Mouse (Mus musculus): Measurements from ENCODE around the gene Ntrk1. TPM values are rescaled to one million over a fixed set of nuclear protein-coding genes. Genes with fewer than 3 reads are reported as not detected.

The Ntrk1 gene
- total and polyA plus RNA-seq, 3 experiments: not detected

GRCm38 (mm10) chr3:87789248-87789647 is 5.7 kb downstream of the Ntrk1 start:
- Histone ChIP-seq H3K27ac (ENCODE audit: control insufficient read depth, low read depth, low read length) (no peak overlapping the region), H3K9ac (ENCODE audit: control insufficient read depth, low read depth, low read length, poor library complexity, severe bottlenecking) (no peak overlapping the region), H3K9me3 (replicated peaks; ENCODE audit: insufficient read depth, low read length) (no peaks in the 10 kb centered on the region), H3K4me3 (ENCODE audit: control insufficient read depth in 1 of 2, insufficient read depth in 1 of 2, low read depth in 2 of 2, low read length in 2 of 2) (no peak overlapping the region), H3K4me1 (ENCODE audit: control insufficient read depth in 1 of 2, insufficient read depth in 2 of 2, low read length in 2 of 2) (peaks cover 0 to 17% of the 10 kb centered on the region in 2 experiments; a peak in 2 of 4 replicates), H3K79me2 (ENCODE audit: control insufficient read depth, insufficient read depth, low read length, poor library complexity) (no peaks in the 10 kb centered on the region), H3K27me3 (ENCODE audit: control insufficient read depth in 1 of 2, insufficient read depth in 2 of 2, low read length in 2 of 2) (peaks cover 0 to 6% of the 10 kb centered on the region in 2 experiments), H3K36me3 (ENCODE audit: control insufficient read depth in 1 of 2, insufficient read depth in 2 of 2, low read length in 2 of 2) (peaks cover 0 to 4% of the 10 kb centered on the region in 2 experiments; a peak in 2 of 4 replicates)
- DNase-seq (ENCODE audit: low read depth, low spot score): no peak
- no peak for TF ChIP-seq EP300 (IDR thresholded peaks at IDR 0.05; ENCODE audit: low read depth in 1 of 2, low read length in 2 of 2)
- TF ChIP-seq JUND (IDR thresholded peaks at IDR 0.05; ENCODE audit: low read depth, low read length): no peak
- TF ChIP-seq ETS1 (IDR thresholded peaks at IDR 0.05; ENCODE audit: low read depth, low read length): no peak
- TF ChIP-seq NRF1 (IDR thresholded peaks at IDR 0.05; ENCODE audit: insufficient read depth, low read depth, low read length, poor library complexity, severe bottlenecking): no peak
- TF ChIP-seq GATA1 (IDR thresholded peaks at IDR 0.05; ENCODE audit: low read depth, low read length): no peak
- TF ChIP-seq MAX (IDR thresholded peaks at IDR 0.05; ENCODE audit: low read length): no peak
- no peak for TF ChIP-seq KAT2A (conservative IDR thresholded peaks at IDR 0.05; ENCODE audit: low read depth, low read length)
- no peak for TF ChIP-seq POLR2AphosphoS2 (IDR thresholded peaks at IDR 0.05; ENCODE audit: low read length)
- TF ChIP-seq TBP (IDR thresholded peaks at IDR 0.05; ENCODE audit: low read depth, low read length): no peak
- no peak for TF ChIP-seq USF2 (IDR thresholded peaks at IDR 0.05; ENCODE audit: borderline replicate concordance in 1 of 2, insufficient read depth in 1 of 2, low read depth in 1 of 2, low read length in 2 of 2)
- TF ChIP-seq RCOR1 (IDR thresholded peaks at IDR 0.05; ENCODE audit: low read depth, low read length): no peak
- TF ChIP-seq E2F4 (IDR thresholded peaks at IDR 0.05; ENCODE audit: borderline replicate concordance, low read depth, low read length): no peak
- TF ChIP-seq MEF2A (IDR thresholded peaks at IDR 0.05; ENCODE audit: extremely low read depth, insufficient replicate concordance, low read depth, low read length, poor library complexity, severe bottlenecking): no peak
- TF ChIP-seq RAD21 (IDR thresholded peaks at IDR 0.05; ENCODE audit: low read depth, low read length): no peak
- no peak for TF ChIP-seq ZKSCAN1 (IDR thresholded peaks at IDR 0.05; ENCODE audit: low read depth, low read length)
- no peak for TF ChIP-seq ELF1 (IDR thresholded peaks at IDR 0.05; ENCODE audit: low read depth, low read length)

- H3K27ac ChIP-seq (ENCODE audit: control insufficient read depth, low read depth, low read length): no peak overlapping the region
- TF ChIP-seq MAZ (IDR thresholded peaks at IDR 0.05; ENCODE audit: low read depth, low read length) (no peak), SMC3 (IDR thresholded peaks at IDR 0.05; ENCODE audit: low read depth, low read length) (no peak), EP300 (IDR thresholded peaks at IDR 0.05; ENCODE audit: low read depth in 1 of 2, low read length in 2 of 2) (no peak), JUND (IDR thresholded peaks at IDR 0.05; ENCODE audit: low read depth, low read length) (no peak), POLR2A (IDR thresholded peaks at IDR 0.05; ENCODE audit: control insufficient read depth in 1 of 2, insufficient read depth in 1 of 2, low read depth in 1 of 2, low read length in 2 of 2, poor library complexity in 1 of 2) (no peak), ETS1 (IDR thresholded peaks at IDR 0.05; ENCODE audit: low read depth, low read length) (no peak), BHLHE40 (IDR thresholded peaks at IDR 0.05; ENCODE audit: borderline replicate concordance, low read depth, low read length) (no peak), POLR2AphosphoS2 (IDR thresholded peaks at IDR 0.05; ENCODE audit: low read length) (no peak), CHD1 (IDR thresholded peaks at IDR 0.05; ENCODE audit: low read depth, low read length) (no peak)
- H3K36me3 ChIP-seq (ENCODE audit: control insufficient read depth in 1 of 2, insufficient read depth in 2 of 2, low read length in 2 of 2): peaks cover 0 to 2% of the 10 kb centered on the region in 2 experiments; a peak in 1 of 4 replicates
- H3K9ac ChIP-seq (ENCODE audit: control insufficient read depth, low read depth, low read length, poor library complexity, severe bottlenecking): no peak overlapping the region
- peaks cover 0 to 6% of the 10 kb centered on the region in 2 experiments; a peak in 1 of 4 replicates for H3K4me1 ChIP-seq (ENCODE audit: control insufficient read depth in 1 of 2, insufficient read depth in 2 of 2, low read length in 2 of 2)
- peaks cover 8 to 13% of the 10 kb centered on the region in 2 experiments for H3K27me3 ChIP-seq (ENCODE audit: control insufficient read depth in 1 of 2, insufficient read depth in 2 of 2, low read length in 2 of 2)
- H3K4me3 ChIP-seq (ENCODE audit: control insufficient read depth in 1 of 2, insufficient read depth in 1 of 2, low read depth in 2 of 2, low read length in 2 of 2): no peak overlapping the region
- H3K9me3 ChIP-seq (replicated peaks; ENCODE audit: insufficient read depth, low read length): no peaks in the 10 kb centered on the region
- H3K79me2 ChIP-seq (ENCODE audit: control insufficient read depth, insufficient read depth, low read length, poor library complexity): no peaks in the 10 kb centered on the region
- no peak for DNase-seq (ENCODE audit: low read depth, low spot score)
Observed at GRCm38 (mm10) chr3:87785626-87786214, 9.2 kb downstream of the Ntrk1 start.
